ENCODE assay signal across 20 mouse cellular contexts in the genomic region with DNA sequence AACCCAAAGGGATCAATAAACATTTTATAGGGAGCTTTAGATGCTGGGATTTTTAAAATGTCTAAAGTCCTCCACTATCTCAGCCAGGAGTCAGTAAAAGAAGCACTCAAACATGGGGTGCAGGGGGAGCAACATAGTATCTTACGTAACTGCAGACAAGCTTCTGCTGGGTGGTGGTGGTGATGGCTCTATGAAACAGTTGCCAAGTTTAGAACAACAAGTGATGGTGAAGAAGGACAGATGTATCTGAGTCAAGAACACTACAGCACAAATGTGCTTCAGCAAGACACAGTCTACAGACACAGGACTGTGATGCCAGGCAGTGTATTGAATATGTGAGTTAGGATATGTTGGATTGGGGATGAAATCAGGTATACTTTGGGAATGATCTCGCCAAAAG.
"Had no signal": no experiment of that assay in that cellular context is flagged by ENCODE, and none has a peak within 500 bp of the region (broad histone marks: within the 10 kb centered on the region; RNA-seq: fewer than 3 reads in every experiment).

No protein-coding gene starts in this region.

- H3K36me3 ChIP-seq: intestine, embryonic 15.5 days; kidney, embryonic 15.5 days; limb, embryonic 10.5 days; limb, embryonic 13.5 days; liver, embryonic 12.5 days; liver, embryonic 15.5 days had no signal

- H3K4me2 ChIP-seq: intestine, embryonic 15.5 days; kidney, embryonic 15.5 days; limb, embryonic 13.5 days; liver, embryonic 12.5 days; liver, embryonic 15.5 days; midbrain, embryonic 11.5 days had no signal

- H3K27me3 ChIP-seq: intestine, embryonic 15.5 days; kidney, embryonic 15.5 days; limb, embryonic 13.5 days; liver, embryonic 12.5 days; liver, embryonic 15.5 days had no signal

- DNase-seq: kidney, adult 11 months; kidney, adult 8-10 months; kidney, postnatal 10 days; kidney, postnatal 4 days; liver; midbrain, embryonic 14.5 days; right cerebral cortex, adult 18-20 months; right cerebral cortex, postnatal 14 days; right cerebral cortex, postnatal 4 days; thymus, adult 2 months; thymus, postnatal 14 days; thymus, postnatal 4 days had no signal

- H3K9ac ChIP-seq: intestine, embryonic 15.5 days; kidney, embryonic 15.5 days; limb, embryonic 13.5 days; liver, embryonic 12.5 days; liver, embryonic 15.5 days had no signal

- ATAC-seq: intestine, embryonic 15.5 days; liver, embryonic 12.5 days had no signal

- H3K27ac ChIP-seq: intestine, embryonic 15.5 days; kidney, embryonic 15.5 days; limb, embryonic 10.5 days; limb, embryonic 13.5 days; liver, embryonic 12.5 days; liver, embryonic 15.5 days; stomach, postnatal 0 days had no signal

- H3K4me3 ChIP-seq: intestine, embryonic 15.5 days; kidney, embryonic 15.5 days; limb, embryonic 10.5 days; limb, embryonic 13.5 days; liver, embryonic 12.5 days; liver, embryonic 15.5 days had no signal

- H3K4me1 ChIP-seq: liver, embryonic 12.5 days; liver, embryonic 15.5 days had no signal

- H3K9me3 ChIP-seq: intestine, embryonic 15.5 days; kidney, embryonic 15.5 days; limb, embryonic 10.5 days; limb, embryonic 13.5 days; liver, embryonic 12.5 days; liver, embryonic 15.5 days had no signal
